Mouse (Mus musculus): Measurements from ENCODE around the gene Gm10486. TPM values are rescaled to one million over a fixed set of nuclear protein-coding genes. Genes with fewer than 3 reads are reported as not detected.
"Not testable (repeated sequence)": the region's sequence is repeated elsewhere in the genome, so short reads cannot be mapped to it uniquely, and the experiment has no call there.

Gene Gm10486
- not detected in 2 replicates for polyA plus RNA-seq (2016; fragmentation: Nextera tagmentation; extraction: Ambion mirVana)

GRCm38 (mm10) chrX:35067084-35067483 lies at the start of gene Gm10486:
Gene Gm10486 (plus strand): TSS chrX:35067384.
- H3K4me2 ChIP-seq (replicated peaks); H3K4me3 ChIP-seq; ATAC-seq (ENCODE audit: insufficient number of reproducible peaks, insufficient read depth, low FRiP score, low TSS enrichment); H3K4me1 ChIP-seq; H3K27me3 ChIP-seq; H3K27ac ChIP-seq; H3K9me3 ChIP-seq; H3K36me3 ChIP-seq; H3K9ac ChIP-seq: not testable (repeated sequence)
- no CpG with 5 or more reads among the region's 6 CpGs for WGBS
